Mouse (Mus musculus) midbrain, embryonic 14.5 days (tissue): ENCODE results near the gene Hint1. TPM values are rescaled to one million over a fixed set of nuclear protein-coding genes. Genes with fewer than 3 reads are reported as not detected.

Source experiments
- ATAC-seq: fragments of 200-750 bp; cut with Nextera tagmentation; 2 replicates; pipeline ENCODE4 v1.8.0; 2017; ENCODE audit warnings: moderate number of reproducible peaks, moderate library complexity; ENCODE audit not compliant: low FRiP score, low TSS enrichment
- DNase-seq: peaks from one replicate; pipeline ENCODE4 v3.0.0-alpha.2; 2015
- H3K27ac ChIP-seq: fragments of 300-500 bp; sonication (generic); replicated peaks from 2 replicates; pipeline ENCODE4 v1.5.1; 2014; ENCODE audit warnings: mild to moderate bottlenecking, low read depth, low read length, moderate library complexity
- H3K27me3 ChIP-seq: fragments of 300-500 bp; sonication (generic); 2 replicates; pipeline ENCODE4 v1.6.1; 2014; ENCODE audit warnings: low read length, control low read depth, mixed read lengths; ENCODE audit not compliant: control insufficient read depth, insufficient read depth
- H3K36me3 ChIP-seq: fragments of 300-500 bp; sonication (generic); 2 replicates; pipeline ENCODE4 v1.6.1; 2014; ENCODE audit warnings: low read length, control low read depth; ENCODE audit not compliant: control insufficient read depth, insufficient read depth
- H3K4me1 ChIP-seq: fragments of 300-500 bp; sonication (generic); 2 replicates; pipeline ENCODE4 v1.6.1; 2014; ENCODE audit warnings: mild to moderate bottlenecking, antibody characterized with exemption, low read length, control low read depth; ENCODE audit not compliant: control insufficient read depth, insufficient read depth
- H3K4me2 ChIP-seq: fragments of 300-500 bp; sonication (generic); 2 replicates; pipeline ENCODE4 v1.6.1; 2014; ENCODE audit warnings: mild to moderate bottlenecking, low read length, moderate library complexity
- H3K4me3 ChIP-seq: fragments of 300-500 bp; sonication (generic); replicated peaks from 2 replicates; pipeline ENCODE4 v1.5.1; 2014; ENCODE audit warnings: low read depth, low read length
- H3K9ac ChIP-seq: fragments of 300-500 bp; sonication (generic); replicated peaks from 2 replicates; pipeline ENCODE4 v1.6.1; 2014; ENCODE audit warnings: mild to moderate bottlenecking, low read length, moderate library complexity
- H3K9me3 ChIP-seq: fragments of 300-500 bp; sonication (generic); 2 replicates; pipeline ENCODE4 v1.6.1; 2016; ENCODE audit warnings: low read length, control low read depth, mixed read lengths; ENCODE audit not compliant: control insufficient read depth
- WGBS: fragments of 180-500 bp; shearing (Covaris S2); extraction: QIAGEN DNeasy Blood & Tissue Kit; methylation state at CpG from one replicate; pipeline ENCODE4 v1.1.7; 2014; 5-methylcytosine and 5-hydroxymethylcytosine counted together
- polyA plus RNA-seq: library from polyadenylated mRNA; unstranded; fragments of >200 nt; fragmentation: Nextera tagmentation; extraction: Ambion mirVana; gene quantifications from 2 replicates; pipeline ENCODE4 v1.2.1, GENCODE M21; 2014

The Hint1 gene
- polyA plus RNA-seq: 751 and 917 TPM in 2 replicates

DNA sequence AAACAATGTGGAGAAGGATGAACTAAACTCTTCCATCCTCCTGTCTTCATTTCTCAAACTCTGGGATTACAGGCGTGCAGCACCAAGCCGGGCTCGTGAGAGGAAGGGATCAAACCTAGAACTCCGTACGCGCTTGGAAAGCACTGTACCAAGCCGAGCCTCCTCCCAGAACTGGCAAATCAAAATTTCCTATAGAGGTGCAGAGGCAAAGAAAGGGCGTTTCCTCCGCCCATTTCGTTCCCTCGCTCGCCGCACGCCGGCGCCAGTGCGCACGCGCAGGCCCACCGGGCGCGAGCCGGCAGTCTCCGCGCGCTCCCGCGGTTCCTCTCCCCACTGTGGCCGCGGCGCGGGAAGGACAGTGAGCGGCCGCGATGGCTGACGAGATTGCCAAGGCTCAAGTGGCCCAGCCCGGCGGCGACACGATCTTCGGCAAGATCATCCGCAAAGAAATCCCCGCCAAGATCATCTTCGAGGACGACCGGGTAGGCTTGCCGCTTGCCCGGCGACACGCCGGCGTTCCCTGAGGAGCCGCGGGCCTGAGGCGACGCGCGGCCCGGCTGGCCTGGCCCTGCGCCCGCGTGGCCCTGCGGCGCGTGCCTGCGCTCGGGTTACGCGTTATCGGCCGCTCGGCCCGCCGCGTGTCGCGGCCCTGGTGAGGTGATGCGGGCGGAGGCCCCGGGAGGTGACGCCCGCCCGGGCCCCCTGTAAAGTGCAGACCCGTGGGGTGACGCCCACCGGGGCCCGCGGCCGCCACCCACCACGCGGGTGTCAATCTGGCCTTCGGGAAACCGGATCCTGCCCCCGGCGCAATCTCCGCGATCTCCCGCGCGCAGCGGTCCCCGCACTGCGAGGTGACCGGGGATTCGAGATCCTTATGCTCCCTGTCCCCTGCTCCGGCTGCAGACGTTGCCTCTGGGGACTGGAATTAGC, at the start of gene Hint1:
TSS of gene Hint1 (plus strand) at position 265 of the 930 bp plus-strand sequence.
- H3K36me3 ChIP-seq: peaks cover 23% of the 10 kb centered on the region
- no peaks in the 10 kb centered on the region for H3K27me3 ChIP-seq
- ATAC-seq: peak; percentile 81
- H3K4me3 ChIP-seq: peak within 1 kb of the TSS; percentile 96
- peaks cover 28% of the 10 kb centered on the region for H3K4me1 ChIP-seq
- peak within 1 kb of the TSS; percentile 91 for H3K27ac ChIP-seq
- under 1% methylated on average over 107 of the region's 107 CpGs for WGBS
- peak within 1 kb of the TSS; percentile 83 for H3K4me2 ChIP-seq
- H3K9me3 ChIP-seq: no peaks in the 10 kb centered on the region
- peak; percentile 96 for DNase-seq
- peak within 1 kb of the TSS; percentile 97 for H3K9ac ChIP-seq

GRCm38 (mm10) chr11:54817449-54817848, 48.7 kb upstream of the Hint1 start:
- ATAC-seq (no peak), DNase-seq (peak; percentile 52)
- Histone ChIP-seq H3K4me3 (no peak overlapping the region), H3K4me1 (peaks cover 10% of the 10 kb centered on the region), H3K27ac (no peak overlapping the region), H3K36me3 (no peaks in the 10 kb centered on the region), H3K27me3 (no peaks in the 10 kb centered on the region), H3K9me3 (no peaks in the 10 kb centered on the region), H3K9ac (no peak overlapping the region), H3K4me2 (no peak overlapping the region)
- 52% methylated on average over 4 of the region's 4 CpGs for whole genome bisulfite sequencing

GRCm38 (mm10) chr11:54819489-54819888, 46.7 kb upstream of the Hint1 start:
- Histone ChIP-seq H3K27me3 (no peaks in the 10 kb centered on the region), H3K4me2 (no peak overlapping the region), H3K27ac (no peak overlapping the region), H3K4me3 (no peak overlapping the region), H3K9me3 (no peaks in the 10 kb centered on the region), H3K4me1 (0 out of 2 replicates have a peak, but pooled peaks cover 3% of the 10 kb centered on the region), H3K9ac (no peak overlapping the region), H3K36me3 (no peaks in the 10 kb centered on the region)
- WGBS: 70% methylated on average over 7 of the region's 7 CpGs
- ATAC-seq (no peak), DNase-seq (no peak)

- DNase-seq (no peak), ATAC-seq (no peak)
- Histone ChIP-seq H3K36me3 (no peaks in the 10 kb centered on the region), H3K4me3 (no peak overlapping the region), H3K4me1 (no peaks in the 10 kb centered on the region), H3K27ac (no peak overlapping the region), H3K9me3 (no peaks in the 10 kb centered on the region), H3K4me2 (no peak overlapping the region), H3K27me3 (no peaks in the 10 kb centered on the region), H3K9ac (no peak overlapping the region)
- 92% methylated on average over 4 of the region's 4 CpGs for WGBS
These were observed 42.7 kb upstream of the Hint1 start for GRCm38 (mm10) chr11:54823467-54823866.

- H3K4me3 ChIP-seq: no peak overlapping the region
- ATAC-seq (no peak), DNase-seq (no peak)
- H3K4me1 ChIP-seq: no peaks in the 10 kb centered on the region
- no peaks in the 10 kb centered on the region for H3K27me3 ChIP-seq
- no peak overlapping the region for H3K4me2 ChIP-seq
- no peak overlapping the region for H3K27ac ChIP-seq
- no peaks in the 10 kb centered on the region for H3K9me3 ChIP-seq
- WGBS: 85% methylated on average over 4 of the region's 4 CpGs
- no peak overlapping the region for H3K9ac ChIP-seq
- no peaks in the 10 kb centered on the region for H3K36me3 ChIP-seq
These were observed 40.4 kb upstream of the Hint1 start for GRCm38 (mm10) chr11:54825774-54826173.

GRCm38 (mm10) chr11:54826819-54827218, 39.4 kb upstream of the Hint1 start:
- no peak for ATAC-seq
- no peak for DNase-seq
- WGBS: 94% methylated on average over 8 of the region's 8 CpGs
- Histone ChIP-seq H3K9ac (no peak overlapping the region), H3K4me2 (no peak overlapping the region), H3K27me3 (no peaks in the 10 kb centered on the region), H3K36me3 (no peaks in the 10 kb centered on the region), H3K9me3 (no peaks in the 10 kb centered on the region), H3K27ac (no peak overlapping the region), H3K4me1 (no peaks in the 10 kb centered on the region), H3K4me3 (no peak overlapping the region)

DNA sequence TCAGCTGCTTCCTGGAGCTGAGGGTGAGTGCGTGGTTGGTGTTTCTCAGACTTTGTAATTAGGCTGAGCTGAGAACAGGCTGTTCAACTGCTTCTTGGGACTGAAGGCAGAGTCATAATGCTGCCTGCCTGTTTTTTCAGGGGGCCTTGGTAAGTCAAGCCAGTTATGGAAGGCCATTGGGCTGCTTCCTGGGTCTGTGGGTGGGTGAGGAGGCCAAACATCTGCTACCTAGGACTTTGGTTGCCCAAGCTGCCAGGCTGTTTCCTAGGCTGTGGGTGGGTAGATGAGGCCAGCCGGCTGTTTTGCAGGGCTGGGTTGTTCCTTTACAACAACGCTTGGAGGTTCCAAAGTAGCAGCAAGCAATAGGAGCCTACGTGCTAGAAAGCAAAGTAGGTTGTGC, 32.4 kb upstream of the Hint1 start:
- WGBS: 98% methylated on average over 4 of the region's 4 CpGs
- no peaks in the 10 kb centered on the region for H3K36me3 ChIP-seq
- ATAC-seq (no peak), DNase-seq (no peak)
- no peak overlapping the region for H3K27ac ChIP-seq
- no peak overlapping the region for H3K9ac ChIP-seq
- no peaks in the 10 kb centered on the region for H3K27me3 ChIP-seq
- H3K4me1 ChIP-seq: no peaks in the 10 kb centered on the region
- no peak overlapping the region for H3K4me2 ChIP-seq
- no peaks in the 10 kb centered on the region for H3K9me3 ChIP-seq
- no peak overlapping the region for H3K4me3 ChIP-seq

DNA sequence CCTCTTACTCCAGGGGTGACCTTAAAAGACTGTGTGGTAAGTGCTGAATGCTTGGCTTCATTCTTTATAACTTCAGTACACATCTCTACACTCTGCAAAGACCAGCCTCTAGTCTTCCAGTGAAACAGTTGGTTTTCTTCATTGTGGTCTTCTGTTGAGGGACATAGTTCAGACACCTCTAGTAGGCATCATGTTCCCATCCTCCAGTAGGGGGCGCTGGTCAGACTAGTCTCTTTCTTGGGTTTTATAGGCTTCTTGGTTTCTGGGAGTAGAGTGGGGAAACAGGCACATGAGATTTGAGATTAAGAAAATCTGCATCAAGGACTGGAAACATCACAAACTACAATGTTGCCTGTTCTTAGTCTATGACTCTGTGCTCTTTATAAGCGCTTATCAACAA, 31.6 kb upstream of the Hint1 start:
- Histone ChIP-seq H3K4me1 (no peaks in the 10 kb centered on the region), H3K9me3 (no peaks in the 10 kb centered on the region), H3K27me3 (no peaks in the 10 kb centered on the region), H3K4me3 (no peak overlapping the region), H3K9ac (no peak overlapping the region), H3K27ac (no peak overlapping the region), H3K36me3 (no peaks in the 10 kb centered on the region), H3K4me2 (no peak overlapping the region)
- no peak for DNase-seq
- WGBS: 61% methylated on average over 2 of the region's 2 CpGs
- no peak for ATAC-seq

GRCm38 (mm10) chr11:54836106-54836505, 30.1 kb upstream of the Hint1 start:
- DNase-seq (no peak), ATAC-seq (no peak)
- H3K4me3 ChIP-seq: no peak overlapping the region
- no peak overlapping the region for H3K27ac ChIP-seq
- no peak overlapping the region for H3K9ac ChIP-seq
- H3K4me2 ChIP-seq: no peak overlapping the region
- no peaks in the 10 kb centered on the region for H3K9me3 ChIP-seq
- H3K4me1 ChIP-seq: no peaks in the 10 kb centered on the region
- H3K27me3 ChIP-seq: no peaks in the 10 kb centered on the region
- 83% methylated on average over 9 of the region's 9 CpGs for WGBS
- no peaks in the 10 kb centered on the region for H3K36me3 ChIP-seq
